Mouse (Mus musculus) midbrain, embryonic 10.5 days (tissue): ENCODE results near the gene AW011738. TPM values are rescaled to one million over a fixed set of nuclear protein-coding genes. Genes with fewer than 3 reads are reported as not detected.

Experiments used
- DNase-seq: peaks from one replicate; pipeline ENCODE4 v3.0.0-alpha.2; 2017; ENCODE audit warnings: low spot score
- H3K27ac ChIP-seq: fragments of 300-500 bp; sonication (generic); replicated peaks from 2 replicates; pipeline ENCODE4 v1.5.1; 2016; ENCODE audit warnings: mild to moderate bottlenecking
- H3K27me3 ChIP-seq: fragments of 300-500 bp; sonication (generic); 2 replicates; pipeline ENCODE4 v1.6.1; 2016; ENCODE audit warnings: low read depth, mild to moderate bottlenecking; ENCODE audit not compliant: poor library complexity, severe bottlenecking
- H3K36me3 ChIP-seq: fragments of 300-500 bp; sonication (generic); 2 replicates; pipeline ENCODE4 v1.6.1; 2016; ENCODE audit warnings: mild to moderate bottlenecking, moderate library complexity
- H3K4me1 ChIP-seq: fragments of 300-500 bp; sonication (generic); 2 replicates; pipeline ENCODE4 v1.6.1; 2016
- H3K4me3 ChIP-seq: fragments of 300-500 bp; sonication (generic); 2 replicates; pipeline ENCODE4 v1.5.1; 2016; ENCODE audit warnings: mild to moderate bottlenecking, moderate library complexity
- H3K9me3 ChIP-seq: fragments of 300-500 bp; sonication (generic); replicated peaks from 2 replicates; pipeline ENCODE4 v1.6.1; 2016; ENCODE audit warnings: mild to moderate bottlenecking
- WGBS: fragments of 180-500 bp; shearing (Covaris S2); methylation state at CpG from one replicate; pipeline ENCODE4 v1.1.7; 2016; 5-methylcytosine and 5-hydroxymethylcytosine counted together
- microRNA-seq: library from miRNA; unstranded; fragments of <30 nt; microRNA quantifications from one replicate; pipeline ENCODE4, GENCODE M21; 2017
- polyA plus RNA-seq: library from polyadenylated mRNA; unstranded; fragments of >200 nt; fragmentation: Nextera tagmentation; extraction: Ambion mirVana; gene quantifications from 2 replicates; pipeline ENCODE4 v1.2.1, GENCODE M21; 2016

The AW011738 gene
- polyA plus RNA-seq, 1 experiment from 2014 or later, result 5.1 TPM

DNA sequence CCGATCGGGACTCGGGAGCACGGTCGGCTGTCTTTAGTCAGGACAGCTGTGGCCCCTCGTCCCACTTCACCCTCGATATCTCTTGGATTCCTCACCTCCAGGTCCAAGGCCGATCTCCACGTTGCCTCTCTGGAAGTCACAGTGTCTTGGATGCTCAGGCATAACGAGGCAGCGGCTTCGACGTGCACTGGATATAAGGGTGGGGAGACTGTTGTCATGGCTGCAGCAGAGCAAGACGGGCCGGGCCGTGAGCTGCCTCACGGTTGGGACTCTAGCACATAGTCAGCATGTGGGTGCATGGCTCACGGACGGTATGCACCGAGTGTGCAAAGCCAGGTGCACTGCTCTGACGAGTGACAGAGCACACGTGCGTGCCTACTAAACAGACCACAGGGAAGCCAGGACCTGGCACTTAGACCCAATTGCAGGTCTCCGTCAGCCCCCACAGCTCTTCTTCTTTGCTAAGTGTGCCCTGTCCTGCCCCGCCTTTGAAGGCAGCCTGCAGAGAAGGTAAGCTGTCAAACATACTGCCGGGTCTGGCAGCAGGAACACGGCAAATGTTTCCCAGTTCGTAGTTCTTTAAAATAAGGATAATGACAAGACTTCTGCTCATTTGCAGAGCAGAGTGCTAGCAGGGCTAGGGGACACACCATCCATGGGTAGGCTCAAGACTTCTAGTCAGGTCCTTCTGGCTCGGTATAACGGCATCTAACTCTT lies 51.4 kb downstream of the AW011738 start:
- peaks cover 46% of the 10 kb centered on the region for H3K27me3 ChIP-seq
- peaks cover 23% of the 10 kb centered on the region for H3K4me1 ChIP-seq
- peaks cover 6% of the 10 kb centered on the region for H3K36me3 ChIP-seq
- H3K4me3 ChIP-seq, result peak overlapping the region; percentile 42
- no peaks in the 10 kb centered on the region for H3K9me3 ChIP-seq
- H3K27ac ChIP-seq, result 0 out of 2 replicates have a peak overlapping the region, but pooled peaks have one; percentile 42
- DNase-seq, result peak; percentile 45
- WGBS, result under 1% methylated on average over 26 of the region's 30 CpGs

Small RNA genes lying within 50 kb of the gene (microRNA-seq; reads per million reads assigned to microRNA genes)
- 11.7 reads per million, percentile 24 among the genes with 10 or more reads in this experiment for gene Mir7658

Other genes with a start within 250 kb of the AW011738 start
- gene C1qtnf12, start 241.0 kb upstream of the AW011738 start, polyA plus RNA-seq, result 18.9 and 23.8 TPM in 2 replicates
- 14.0 and 15.3 TPM in 2 replicates for gene B3galt6, start 210.7 kb upstream of the AW011738 start, polyA plus RNA-seq
- gene Sdf4, start 210.4 kb upstream of the AW011738 start, polyA plus RNA-seq, result 131 and 138 TPM in 2 replicates
- 0.42 and 0.88 TPM in 2 replicates for gene Tnfrsf4, start 189.5 kb upstream of the AW011738 start, polyA plus RNA-seq
- gene Tnfrsf18, start 177.1 kb upstream of the AW011738 start, polyA plus RNA-seq, result 1.1 and 1.8 TPM in 2 replicates
- gene Ttll10, start 143.9 kb upstream of the AW011738 start, polyA plus RNA-seq, result 0.30 TPM in 1 of 2 replicates, not detected in the other
- gene 9430015G10Rik, start 93.3 kb upstream of the AW011738 start, polyA plus RNA-seq, result 75.3 and 76.5 TPM in 2 replicates
- 0.79 and 0.93 TPM in 2 replicates for gene Rnf223, start 72.8 kb upstream of the AW011738 start, polyA plus RNA-seq
- 55.4 and 84.4 TPM in 2 replicates for gene Agrn, start 5.8 kb upstream of the AW011738 start, polyA plus RNA-seq
- 0.21 and 0.73 TPM in 2 replicates for gene Isg15, start 2.5 kb upstream of the AW011738 start, polyA plus RNA-seq
- 1.1 and 1.3 TPM in 2 replicates for gene Perm1, start 12.6 kb downstream of the AW011738 start, polyA plus RNA-seq
- 23.2 and 24.4 TPM in 2 replicates for gene Plekhn1, start 31.6 kb downstream of the AW011738 start, polyA plus RNA-seq
- gene Noc2l, start 32.7 kb downstream of the AW011738 start, polyA plus RNA-seq, result 96.8 and 109 TPM in 2 replicates
- 2.2 and 2.8 TPM in 2 replicates for gene Samd11, start 52.4 kb downstream of the AW011738 start, polyA plus RNA-seq
- gene Vmn2r-ps159, start 127.8 kb downstream of the AW011738 start, polyA plus RNA-seq, result not detected in 2 replicates